Mouse (Mus musculus): ENCODE data around the gene Rin3. TPM values are rescaled to one million over a fixed set of nuclear protein-coding genes. Genes with fewer than 3 reads are reported as not detected.

Gene Rin3
- polyA plus RNA-seq, 1 experiment from 2014 or later, result 4.2 TPM

GRCm38 (mm10) chr12:102296361-102296760 lies 13.5 kb downstream of the Rin3 start:
- no peaks in the 10 kb centered on the region for H3K9me3 ChIP-seq (replicated peaks)
- DNase-seq (ENCODE audit: low spot score), result no peak
- no peaks in the 10 kb centered on the region for H3K27me3 ChIP-seq (ENCODE audit: low read depth, poor library complexity, severe bottlenecking)
- H3K4me3 ChIP-seq, result no peak overlapping the region
- 86% methylated on average over 1 of the region's 1 CpGs for WGBS
- H3K27ac ChIP-seq, result no peak overlapping the region
- peaks cover 13% of the 10 kb centered on the region for H3K4me1 ChIP-seq
- H3K36me3 ChIP-seq, result no peaks in the 10 kb centered on the region

DNA sequence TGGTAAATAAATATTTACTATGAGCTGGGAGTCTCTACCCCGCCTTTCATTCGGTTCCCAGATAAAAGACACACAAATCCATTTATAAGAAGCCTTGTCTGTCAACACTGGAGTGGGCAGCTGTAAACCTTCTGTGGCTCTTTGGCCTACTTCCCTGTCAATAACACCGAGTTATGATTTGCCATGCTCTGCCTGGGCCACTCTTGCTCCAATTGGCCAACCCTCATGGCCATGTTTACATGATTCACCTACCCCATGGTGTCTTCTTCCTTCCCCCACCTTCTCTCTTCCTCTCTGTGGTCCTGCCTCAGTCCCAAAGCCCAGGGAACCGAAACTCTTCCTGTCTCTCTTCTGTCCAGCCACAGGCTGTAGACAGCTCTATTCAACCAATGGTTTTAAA lies 14.1 kb downstream of the Rin3 start:
- no peak for DNase-seq (ENCODE audit: low spot score)
- H3K4me1 ChIP-seq, result peaks cover 8% of the 10 kb centered on the region
- no peak overlapping the region for H3K27ac ChIP-seq
- H3K36me3 ChIP-seq, result no peaks in the 10 kb centered on the region
- H3K9me3 ChIP-seq (replicated peaks), result no peaks in the 10 kb centered on the region
- H3K4me3 ChIP-seq, result no peak overlapping the region
- 90% methylated on average over 4 of the region's 4 CpGs for WGBS
- no peaks in the 10 kb centered on the region for H3K27me3 ChIP-seq (ENCODE audit: low read depth, poor library complexity, severe bottlenecking)

DNA sequence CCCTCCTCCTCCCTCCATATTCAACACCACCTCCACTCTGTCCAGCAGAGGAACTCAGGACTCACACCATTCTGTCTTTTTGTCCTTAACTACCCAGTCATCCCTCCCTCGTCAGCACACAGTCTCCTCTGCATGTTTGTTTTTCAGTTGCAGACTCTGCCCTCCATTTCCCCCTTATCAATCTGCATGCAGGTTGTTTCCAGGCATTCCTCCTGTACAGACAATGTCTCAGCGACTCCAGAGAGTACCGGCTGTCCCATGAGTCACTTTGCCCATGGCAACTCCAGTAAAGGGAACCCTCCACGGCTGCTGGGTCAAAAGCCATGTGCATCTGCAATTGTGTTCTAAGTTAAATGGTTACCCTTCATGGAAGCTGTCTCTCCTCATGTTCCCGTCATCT lies 16.4 kb downstream of the Rin3 start:
- Histone ChIP-seq H3K27ac (no peak overlapping the region), H3K4me3 (no peak overlapping the region), H3K27me3 (ENCODE audit: low read depth, poor library complexity, severe bottlenecking) (no peaks in the 10 kb centered on the region), H3K4me1 (peaks cover 22% of the 10 kb centered on the region), H3K9me3 (replicated peaks) (no peaks in the 10 kb centered on the region), H3K36me3 (no peaks in the 10 kb centered on the region)
- DNase-seq (ENCODE audit: low spot score), result no peak
- 70% methylated on average over 5 of the region's 5 CpGs for WGBS

GRCm38 (mm10) chr12:102301585-102301984 lies 18.7 kb downstream of the Rin3 start:
- no peaks in the 10 kb centered on the region for H3K27me3 ChIP-seq (ENCODE audit: low read depth, poor library complexity, severe bottlenecking)
- H3K9me3 ChIP-seq (replicated peaks), result no peaks in the 10 kb centered on the region
- no peaks in the 10 kb centered on the region for H3K36me3 ChIP-seq
- DNase-seq (ENCODE audit: low spot score), result no peak
- no peak overlapping the region for H3K4me3 ChIP-seq
- WGBS, result 93% methylated on average over 1 of the region's 1 CpGs
- no peak overlapping the region for H3K27ac ChIP-seq
- peaks cover 27% of the 10 kb centered on the region for H3K4me1 ChIP-seq

GRCm38 (mm10) chr12:102302322-102302721 lies 19.5 kb downstream of the Rin3 start:
- H3K27ac ChIP-seq, result peak overlapping the region; percentile 72
- H3K4me1 ChIP-seq, result peaks cover 27% of the 10 kb centered on the region
- no peak for DNase-seq (ENCODE audit: low spot score)
- WGBS, result 71% methylated on average over 9 of the region's 9 CpGs
- no peak overlapping the region for H3K4me3 ChIP-seq
- H3K27me3 ChIP-seq (ENCODE audit: low read depth, poor library complexity, severe bottlenecking), result no peaks in the 10 kb centered on the region
- H3K9me3 ChIP-seq (replicated peaks), result no peaks in the 10 kb centered on the region
- no peaks in the 10 kb centered on the region for H3K36me3 ChIP-seq

DNA sequence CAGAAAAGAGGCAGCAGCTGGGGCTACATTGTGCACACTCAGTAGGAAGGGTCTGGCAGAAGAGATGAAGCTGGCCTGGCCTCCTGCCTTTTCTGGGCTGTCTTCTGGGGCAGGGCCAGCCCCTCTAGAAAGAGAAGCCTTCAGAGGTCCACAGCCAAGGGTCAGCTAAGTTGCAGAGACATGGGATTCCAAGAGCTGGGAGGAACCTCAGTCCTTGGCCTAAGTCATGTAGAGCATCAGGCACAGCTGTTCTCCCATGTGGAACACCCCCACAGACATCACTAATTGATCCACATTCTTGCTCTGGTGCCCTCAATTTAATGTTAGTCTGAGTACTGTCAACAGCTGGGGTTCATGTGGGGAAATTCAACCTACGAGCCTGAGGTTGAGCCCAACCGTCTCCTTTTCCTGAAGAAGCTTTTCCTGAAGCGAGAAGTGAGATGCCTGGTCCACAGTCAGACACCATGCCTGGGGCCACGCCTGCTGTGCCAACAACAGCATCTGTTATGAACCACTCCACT lies 20.0 kb downstream of the Rin3 start:
- DNase-seq (ENCODE audit: low spot score), result no peak
- 83% methylated on average over 4 of the region's 4 CpGs for WGBS
- Histone ChIP-seq H3K27ac (peak overlapping the region; percentile 72), H3K4me3 (no peak overlapping the region), H3K4me1 (peaks cover 27% of the 10 kb centered on the region), H3K36me3 (no peaks in the 10 kb centered on the region), H3K9me3 (replicated peaks) (no peaks in the 10 kb centered on the region), H3K27me3 (ENCODE audit: low read depth, poor library complexity, severe bottlenecking) (no peaks in the 10 kb centered on the region)

DNA sequence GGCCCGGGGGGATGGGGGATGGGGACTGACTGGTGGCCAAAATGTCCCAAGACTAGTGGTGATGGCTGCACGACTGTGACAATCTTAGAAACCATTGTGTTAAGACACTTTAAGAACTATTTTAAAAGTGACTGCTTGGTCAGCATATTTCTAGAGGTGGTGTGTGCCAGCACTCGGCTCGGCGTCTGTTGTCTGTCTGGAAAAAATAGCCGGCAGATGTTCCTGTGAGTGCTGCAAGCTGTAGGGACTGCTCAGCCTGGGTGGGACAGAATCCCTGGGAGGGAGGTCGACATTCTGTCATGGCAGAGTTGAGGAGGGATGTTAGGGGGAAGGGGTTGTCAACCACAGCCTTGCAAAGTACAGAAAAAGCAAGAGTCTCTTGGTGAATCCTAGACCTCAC lies 21.0 kb downstream of the Rin3 start:
- Histone ChIP-seq H3K4me1 (peaks cover 27% of the 10 kb centered on the region), H3K4me3 (no peak overlapping the region), H3K36me3 (no peaks in the 10 kb centered on the region), H3K9me3 (replicated peaks) (no peaks in the 10 kb centered on the region), H3K27ac (peak overlapping the region; percentile 19; the same call in 1 of the 2 replicates), H3K27me3 (ENCODE audit: low read depth, poor library complexity, severe bottlenecking) (no peaks in the 10 kb centered on the region)
- WGBS, result 67% methylated on average over 7 of the region's 7 CpGs
- no peak for DNase-seq (ENCODE audit: low spot score)

GRCm38 (mm10) chr12:102305069-102305836 lies 22.4 kb downstream of the Rin3 start:
- no peak overlapping the region for H3K4me3 ChIP-seq
- H3K27me3 ChIP-seq (ENCODE audit: low read depth, poor library complexity, severe bottlenecking), result no peaks in the 10 kb centered on the region
- no peak for DNase-seq (ENCODE audit: low spot score)
- no peaks in the 10 kb centered on the region for H3K9me3 ChIP-seq (replicated peaks)
- no peak overlapping the region for H3K27ac ChIP-seq
- 63% methylated on average over 10 of the region's 10 CpGs for WGBS
- H3K4me1 ChIP-seq, result peaks cover 27% of the 10 kb centered on the region
- no peaks in the 10 kb centered on the region for H3K36me3 ChIP-seq

DNA sequence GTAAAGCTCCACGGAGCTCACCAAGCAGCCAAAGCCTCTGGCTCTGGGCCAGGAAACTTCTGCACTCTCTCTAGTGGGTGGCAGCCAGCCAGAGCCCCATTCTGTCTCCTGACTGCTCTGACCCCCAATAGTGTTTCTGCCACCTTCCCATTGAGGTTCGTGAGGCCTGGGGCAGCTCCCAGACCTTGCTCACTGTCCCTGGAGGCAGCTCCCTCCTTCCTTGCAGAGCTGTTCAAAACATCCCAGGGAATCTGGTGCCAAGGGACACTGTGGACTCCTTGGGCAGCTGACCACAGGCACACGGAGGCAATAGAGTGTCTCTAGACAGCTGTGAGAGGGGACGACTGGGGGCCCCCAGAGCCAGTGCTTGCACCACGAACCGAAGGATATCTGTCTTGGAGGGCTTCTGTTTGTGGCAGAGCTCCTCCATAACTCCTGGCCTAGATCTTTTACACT lies 25.2 kb downstream of the Rin3 start:
- peaks cover 16% of the 10 kb centered on the region for H3K4me1 ChIP-seq
- no peaks in the 10 kb centered on the region for H3K9me3 ChIP-seq (replicated peaks)
- H3K4me3 ChIP-seq, result no peak overlapping the region
- DNase-seq (ENCODE audit: low spot score), result no peak
- H3K27me3 ChIP-seq (ENCODE audit: low read depth, poor library complexity, severe bottlenecking), result no peaks in the 10 kb centered on the region
- H3K36me3 ChIP-seq, result no peaks in the 10 kb centered on the region
- H3K27ac ChIP-seq, result peak overlapping the region; percentile 23; the same call in 1 of the 2 replicates
- WGBS, result 76% methylated on average over 6 of the region's 6 CpGs

DNA sequence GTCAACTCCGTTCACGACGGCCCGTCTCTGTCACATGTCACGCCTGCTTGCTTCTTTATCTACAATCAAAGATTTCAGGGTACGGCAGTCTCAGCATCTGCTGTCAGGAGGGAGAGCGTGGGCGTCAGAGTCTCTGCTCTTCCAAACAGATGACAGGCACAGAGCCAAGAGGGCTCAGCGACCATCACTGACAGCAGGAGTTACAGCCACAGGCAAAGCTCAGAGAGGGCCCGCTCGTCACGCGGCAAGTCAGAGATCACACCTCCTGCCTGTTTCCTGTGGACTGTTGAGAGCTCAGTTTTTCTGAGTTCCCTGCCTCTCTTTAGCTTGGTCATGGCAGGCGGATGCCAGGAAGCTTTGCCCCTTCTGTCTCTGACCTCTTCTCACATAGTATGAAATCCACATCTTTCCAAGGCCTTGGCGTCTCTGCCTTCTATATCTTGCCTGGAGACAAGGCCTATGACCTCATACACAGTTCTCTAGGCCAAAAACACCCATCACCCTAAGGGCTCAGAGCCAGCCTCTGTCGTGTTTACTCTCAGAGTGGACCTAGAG lies 25.7 kb downstream of the Rin3 start:
- H3K4me1 ChIP-seq, result peaks cover 11% of the 10 kb centered on the region
- no peak overlapping the region for H3K4me3 ChIP-seq
- no peak overlapping the region for H3K27ac ChIP-seq
- H3K27me3 ChIP-seq (ENCODE audit: low read depth, poor library complexity, severe bottlenecking), result no peaks in the 10 kb centered on the region
- no peak for DNase-seq (ENCODE audit: low spot score)
- H3K9me3 ChIP-seq (replicated peaks), result no peaks in the 10 kb centered on the region
- WGBS, result 82% methylated on average over 16 of the region's 16 CpGs
- no peaks in the 10 kb centered on the region for H3K36me3 ChIP-seq

DNA sequence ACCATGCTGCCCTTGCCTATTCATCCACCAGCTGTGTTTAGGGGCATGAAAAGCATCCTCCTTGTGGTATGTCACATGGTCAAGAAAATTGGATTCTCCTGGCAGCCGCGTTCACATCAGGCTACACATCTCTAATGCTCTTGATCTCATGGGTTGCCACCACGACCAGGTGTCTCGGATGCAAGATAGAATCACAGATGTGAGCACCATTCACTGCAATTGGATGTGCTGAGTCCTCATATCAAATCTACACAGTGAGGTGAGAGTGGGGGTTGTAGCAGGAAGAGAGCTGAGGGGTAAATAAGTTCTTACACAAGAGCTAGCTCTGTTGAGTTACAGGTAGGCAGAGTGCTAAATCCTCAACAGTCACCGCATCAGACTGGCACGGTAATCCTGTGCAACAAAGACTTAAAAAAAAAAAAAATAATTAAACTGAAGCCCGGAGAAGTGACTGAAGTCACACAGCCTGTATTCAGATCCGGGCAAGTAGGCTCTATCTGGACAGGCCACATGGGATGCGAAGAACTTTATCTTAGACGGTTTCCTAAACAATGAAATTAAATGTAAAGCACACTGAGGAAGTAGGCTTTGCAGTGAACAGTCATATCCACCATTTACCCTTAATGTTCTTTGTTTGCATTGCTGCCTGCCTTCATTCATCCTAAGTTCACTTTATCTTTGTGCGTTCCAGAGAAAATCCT lies 26.4 kb downstream of the Rin3 start:
- 95% methylated on average over 11 of the region's 11 CpGs for WGBS
- H3K4me3 ChIP-seq, result no peak overlapping the region

DNA sequence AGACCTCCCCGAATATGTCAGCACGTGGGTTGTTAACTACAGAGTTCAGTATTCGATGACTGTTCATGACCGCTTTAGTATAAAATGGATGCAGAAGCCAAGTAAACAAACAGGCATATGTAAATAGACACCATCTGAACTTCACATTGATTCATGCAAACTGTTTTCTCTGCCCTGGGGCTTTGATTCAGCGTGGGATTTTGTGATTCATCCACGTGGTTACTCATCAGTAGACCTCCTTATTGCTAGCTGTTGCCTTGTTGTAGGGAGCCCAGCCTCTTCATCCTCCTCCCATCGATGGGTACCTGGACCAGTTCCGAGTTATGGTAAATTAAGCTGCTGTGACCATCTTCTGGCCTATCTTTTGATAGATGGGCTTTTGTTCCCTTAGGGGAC lies 26.9 kb downstream of the Rin3 start:
- Histone ChIP-seq H3K4me3 (no peak overlapping the region), H3K9me3 (replicated peaks) (no peaks in the 10 kb centered on the region), H3K27ac (no peak overlapping the region), H3K36me3 (no peaks in the 10 kb centered on the region), H3K27me3 (ENCODE audit: low read depth, poor library complexity, severe bottlenecking) (no peaks in the 10 kb centered on the region), H3K4me1 (peaks cover 4% of the 10 kb centered on the region)
- 92% methylated on average over 8 of the region's 8 CpGs for WGBS
- DNase-seq (ENCODE audit: low spot score), result no peak

More for the DNA sequence above, 26.4 kb downstream of the Rin3 start:
- H3K27ac ChIP-seq, result no peak overlapping the region
- no peak for DNase-seq (ENCODE audit: low spot score)
- no peaks in the 10 kb centered on the region for H3K9me3 ChIP-seq (replicated peaks)
- H3K27me3 ChIP-seq (ENCODE audit: low read depth, poor library complexity, severe bottlenecking), result no peaks in the 10 kb centered on the region
- no peaks in the 10 kb centered on the region for H3K36me3 ChIP-seq
- H3K4me1 ChIP-seq, result peaks cover 7% of the 10 kb centered on the region

GRCm38 (mm10) chr12:102310261-102310660 lies 27.4 kb downstream of the Rin3 start:
- WGBS, result 94% methylated on average over 3 of the region's 3 CpGs
- Histone ChIP-seq H3K27me3 (ENCODE audit: low read depth, poor library complexity, severe bottlenecking) (no peaks in the 10 kb centered on the region), H3K9me3 (replicated peaks) (no peaks in the 10 kb centered on the region), H3K27ac (no peak overlapping the region), H3K36me3 (no peaks in the 10 kb centered on the region), H3K4me3 (no peak overlapping the region), H3K4me1 (no peaks in the 10 kb centered on the region)
- no peak for DNase-seq (ENCODE audit: low spot score)
